Mouse (Mus musculus) embryonic facial prominence, embryonic 11.5 days (tissue): ENCODE measurements around the gene Sgsm1. TPM values are rescaled to one million over a fixed set of nuclear protein-coding genes. Genes with fewer than 3 reads are reported as not detected.
A peak's percentile ranks its signal among the peaks of the same experiment; 100 is the strongest.

ENCODE experiments used
- ATAC-seq: fragments of 200-750 bp; cut with Nextera tagmentation; replicated peaks from 2 replicates; pipeline ENCODE4 v1.8.0; 2017; ENCODE audit warnings: low read depth; ENCODE audit not compliant: insufficient number of reproducible peaks, low FRiP score, low TSS enrichment
- DNase-seq: peaks from one replicate; pipeline ENCODE4 v3.0.0-alpha.2; 2015; ENCODE audit warnings: low spot score
- H3K27ac ChIP-seq: fragments of 300-500 bp; sonication (generic); replicated peaks from 2 replicates; pipeline ENCODE4 v1.5.1; 2014; ENCODE audit warnings: mild to moderate bottlenecking, low read depth, low read length, control low read depth
- H3K27me3 ChIP-seq: fragments of 300-500 bp; sonication (generic); 2 replicates; pipeline ENCODE4 v1.6.1; 2014; ENCODE audit warnings: mild to moderate bottlenecking, low read length, moderate library complexity, mixed read lengths; ENCODE audit not compliant: control insufficient read depth, insufficient read depth
- H3K36me3 ChIP-seq: fragments of 300-500 bp; sonication (generic); replicated peaks from 2 replicates; pipeline ENCODE4 v1.6.1; 2014; ENCODE audit warnings: low read depth, mild to moderate bottlenecking, low read length, moderate library complexity, mixed read lengths; ENCODE audit not compliant: control insufficient read depth, insufficient read depth
- H3K4me1 ChIP-seq: fragments of 300-500 bp; sonication (generic); 2 replicates; pipeline ENCODE4 v1.6.1; 2014; ENCODE audit warnings: low read length, mixed read lengths; ENCODE audit not compliant: control insufficient read depth, insufficient read depth
- H3K4me2 ChIP-seq: fragments of 300-500 bp; sonication (generic); 2 replicates; pipeline ENCODE4 v1.6.1; 2014; ENCODE audit warnings: low read depth, mild to moderate bottlenecking, control low read depth, low read length, moderate library complexity
- H3K4me3 ChIP-seq: fragments of 300-500 bp; sonication (generic); 2 replicates; pipeline ENCODE4 v1.5.1; 2014; ENCODE audit warnings: low read depth, low read length, control low read depth
- H3K9ac ChIP-seq: fragments of 300-500 bp; sonication (generic); replicated peaks from 2 replicates; pipeline ENCODE4 v1.6.1; 2014; ENCODE audit warnings: mild to moderate bottlenecking, control low read depth, low read length
- H3K9me3 ChIP-seq: fragments of 300-500 bp; sonication (generic); replicated peaks from 2 replicates; pipeline ENCODE4 v1.6.1; 2016; ENCODE audit warnings: mild to moderate bottlenecking, low read length, inconsistent platforms, mixed read lengths; ENCODE audit not compliant: control insufficient read depth
- WGBS: fragments of 180-500 bp; shearing (Covaris S2); extraction: QIAGEN DNeasy Blood & Tissue Kit; methylation state at CpG from one replicate; pipeline ENCODE4 v1.1.7; 2014; 5-methylcytosine and 5-hydroxymethylcytosine counted together
- polyA plus RNA-seq: library from polyadenylated mRNA; unstranded; fragments of >200 nt; fragmentation: Nextera tagmentation; extraction: Ambion mirVana; gene quantifications from 2 replicates; pipeline ENCODE4 v1.2.1, GENCODE M21; 2014

Gene Sgsm1
- polyA plus RNA-seq, 1 experiment from 2014 or later = 7.4 TPM

- Histone ChIP-seq H3K27me3 (peaks cover 38% of the 10 kb centered on the region), H3K36me3 (no peaks in the 10 kb centered on the region), H3K4me3 (peak overlapping the region; percentile 24), H3K9me3 (no peaks in the 10 kb centered on the region), H3K27ac (no peak overlapping the region), H3K4me1 (no peaks in the 10 kb centered on the region), H3K4me2 (peak overlapping the region; percentile 55), H3K9ac (peak overlapping the region; percentile 18)
- DNase-seq (no peak), ATAC-seq (no peak)
- whole genome bisulfite sequencing = 7% methylated on average over 34 of the region's 34 CpGs
Measured at GRCm38 (mm10) chr5:113334621-113335530, 24.3 kb upstream of the Sgsm1 start.

- no peak for DNase-seq
- Histone ChIP-seq H3K27ac (no peak overlapping the region), H3K4me3 (no peak overlapping the region), H3K4me1 (no peaks in the 10 kb centered on the region), H3K4me2 (no peak overlapping the region), H3K9ac (no peak overlapping the region), H3K9me3 (no peaks in the 10 kb centered on the region), H3K36me3 (no peaks in the 10 kb centered on the region), H3K27me3 (peaks cover 38% of the 10 kb centered on the region)
- WGBS = 61% methylated on average over 4 of the region's 4 CpGs
- no peak for ATAC-seq
Measured at GRCm38 (mm10) chr5:113332899-113333298, 22.3 kb upstream of the Sgsm1 start.

- WGBS = 39% methylated on average over 12 of the region's 12 CpGs
Measured at GRCm38 (mm10) chr5:113332239-113332638, 21.7 kb upstream of the Sgsm1 start.

GRCm38 (mm10) chr5:113330202-113330601, 19.6 kb upstream of the Sgsm1 start:
- no peaks in the 10 kb centered on the region for H3K4me1 ChIP-seq
- WGBS = 82% methylated on average over 3 of the region's 3 CpGs
- H3K9me3 ChIP-seq = no peaks in the 10 kb centered on the region
- no peaks in the 10 kb centered on the region for H3K36me3 ChIP-seq
- DNase-seq = no peak
- no peak overlapping the region for H3K9ac ChIP-seq
- H3K27ac ChIP-seq = no peak overlapping the region
- H3K4me3 ChIP-seq = no peak overlapping the region
- ATAC-seq = no peak
- no peak overlapping the region for H3K4me2 ChIP-seq
- peaks cover 23% of the 10 kb centered on the region for H3K27me3 ChIP-seq

More at GRCm38 (mm10) chr5:113332239-113332638, 21.7 kb upstream of the Sgsm1 start:
- no peak overlapping the region for H3K4me2 ChIP-seq
- no peaks in the 10 kb centered on the region for H3K4me1 ChIP-seq
- no peak for ATAC-seq
- DNase-seq = peak; percentile 65
- H3K9ac ChIP-seq = no peak overlapping the region
- no peaks in the 10 kb centered on the region for H3K9me3 ChIP-seq
- H3K4me3 ChIP-seq = no peak overlapping the region
- no peaks in the 10 kb centered on the region for H3K36me3 ChIP-seq
- H3K27ac ChIP-seq = no peak overlapping the region
- peaks cover 38% of the 10 kb centered on the region for H3K27me3 ChIP-seq

- no peaks in the 10 kb centered on the region for H3K9me3 ChIP-seq
- H3K4me1 ChIP-seq = no peaks in the 10 kb centered on the region
- 93% methylated on average over 8 of the region's 8 CpGs for WGBS
- no peak overlapping the region for H3K4me3 ChIP-seq
- H3K9ac ChIP-seq = no peak overlapping the region
- H3K4me2 ChIP-seq = no peak overlapping the region
- no peak for DNase-seq
- H3K36me3 ChIP-seq = no peaks in the 10 kb centered on the region
- peaks cover 21% of the 10 kb centered on the region for H3K27me3 ChIP-seq
- no peak overlapping the region for H3K27ac ChIP-seq
- no peak for ATAC-seq
Measured at GRCm38 (mm10) chr5:113329463-113329862, 18.9 kb upstream of the Sgsm1 start.

GRCm38 (mm10) chr5:113323784-113324638, 13.4 kb upstream of the Sgsm1 start:
- H3K4me2 ChIP-seq = peak overlapping the region; percentile 44
- no peak; the same call in 1 of the 2 replicates for ATAC-seq
- peak overlapping the region; percentile 17; the same call in 1 of the 2 replicates for H3K4me3 ChIP-seq
- peak; percentile 62 for DNase-seq
- H3K27ac ChIP-seq = no peak overlapping the region
- no peaks in the 10 kb centered on the region for H3K36me3 ChIP-seq
- H3K9ac ChIP-seq = no peak overlapping the region
- peaks cover 4% of the 10 kb centered on the region; the same call in 1 of the 2 replicates for H3K4me1 ChIP-seq
- no peaks in the 10 kb centered on the region for H3K9me3 ChIP-seq
- WGBS = 3% methylated on average over 38 of the region's 38 CpGs
- peaks cover 17% of the 10 kb centered on the region for H3K27me3 ChIP-seq

- no peak for ATAC-seq
Measured at GRCm38 (mm10) chr5:113313998-113314397, 3.4 kb upstream of the Sgsm1 start.

More at GRCm38 (mm10) chr5:113313998-113314397, 3.4 kb upstream of the Sgsm1 start:
- no peak overlapping the region for H3K4me3 ChIP-seq
- no peaks in the 10 kb centered on the region for H3K9me3 ChIP-seq
- no peaks in the 10 kb centered on the region for H3K36me3 ChIP-seq
- H3K9ac ChIP-seq = no peak overlapping the region
- peaks cover 3% of the 10 kb centered on the region; the same call in 1 of the 2 replicates for H3K27me3 ChIP-seq
- 1% methylated on average over 24 of the region's 24 CpGs for WGBS
- H3K4me1 ChIP-seq = no peaks in the 10 kb centered on the region
- H3K27ac ChIP-seq = no peak overlapping the region
- no peak overlapping the region; the same call in 1 of the 2 replicates for H3K4me2 ChIP-seq
- peak; percentile 86 for DNase-seq
